Mouse (Mus musculus): ENCODE measurements at regions not wholly inside any gene's neighbourhood (a gene's known extent, or its start where the extent isn't known, plus 50 kb on each side); places are given as distances from the start of the nearest gene placed in this dataset.

DNA sequence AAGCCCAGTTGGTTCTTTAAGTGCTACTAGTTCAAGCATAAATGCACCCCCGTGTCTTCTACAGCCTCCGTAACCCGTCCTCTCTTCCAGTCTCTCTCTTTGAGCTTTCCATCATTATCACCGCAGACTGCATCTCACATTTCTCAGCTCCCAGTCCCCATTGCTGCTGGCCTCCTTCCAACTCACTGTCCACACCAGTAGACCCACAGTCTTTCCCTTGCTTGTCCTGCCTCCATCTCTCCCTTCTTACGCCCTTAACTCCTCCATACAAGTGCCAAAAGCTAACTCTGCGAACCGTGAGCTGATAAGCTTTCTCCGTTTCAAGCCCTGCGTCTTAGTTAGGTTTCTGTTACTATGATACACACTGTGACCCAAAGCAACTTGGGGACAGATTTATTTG is 141.0 kb upstream of the Frmd6 start:
- ChIA-PET CTCF (no interaction called here), POLR2A (interaction anchor here in 1 of 4 experiments (0.8 kb wide), 1 partner anchor 226 kb away, joined by 3 read pairs; no protein-coding TSS in a partner anchor)

DNA sequence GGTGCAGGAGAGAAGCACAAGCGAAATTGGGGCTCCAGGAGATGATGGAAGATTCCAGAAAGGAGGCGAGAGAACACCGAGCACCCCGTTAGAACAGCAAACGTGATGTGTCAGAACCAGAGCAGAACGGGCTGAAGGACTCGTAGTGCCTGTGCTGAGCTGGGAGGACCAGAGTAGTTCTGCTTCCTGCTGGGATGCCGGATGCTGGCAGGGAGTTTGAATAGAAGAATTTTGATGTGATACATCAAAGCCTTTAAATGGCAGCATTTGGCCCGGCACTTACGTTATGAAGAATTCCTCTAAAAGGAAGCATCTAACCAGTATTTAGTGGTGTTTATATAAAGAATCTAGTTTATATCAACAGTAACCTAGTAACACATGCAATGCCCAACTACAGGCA is 139.9 kb upstream of the Frmd6 start:
- ChIA-PET CTCF (interaction anchor here in 1 of 4 experiments (0.6 kb wide), 1 partner anchor 191 kb away, joined by 4 read pairs; no protein-coding TSS in a partner anchor), POLR2A (interaction anchor here in 1 of 4 experiments (0.6 to 1.2 kb wide), 2 partner anchors 140 to 256 kb away, joined by 3 to 4 read pairs; partner anchors contain the start of gene Frmd6)

DNA sequence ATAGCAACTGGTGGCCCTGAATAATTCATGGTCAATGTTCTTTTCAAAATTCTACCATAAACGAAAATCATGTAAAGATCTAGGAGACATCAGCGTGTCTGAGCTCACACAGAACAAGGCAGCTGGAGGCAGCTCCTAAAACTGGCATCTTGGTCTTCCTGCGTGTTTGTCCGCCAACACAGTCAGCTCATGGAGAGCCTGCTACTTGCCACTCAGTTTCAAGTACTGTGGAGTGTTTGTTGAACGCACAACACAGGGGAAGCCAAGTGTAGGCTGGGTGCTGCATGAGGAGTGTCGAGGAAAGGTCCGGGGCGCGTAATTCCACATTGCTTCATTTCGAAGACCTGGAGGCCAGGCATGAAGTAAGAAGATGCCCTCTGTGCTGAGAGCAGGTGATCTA is 139.0 kb upstream of the Frmd6 start:
- POLR2A ChIA-PET = interaction anchor here in 1 of 4 experiments (0.6 to 1.2 kb wide), 3 partner anchors 89 to 255 kb away, joined by 3 to 4 read pairs (median 3); partner anchors contain the start of gene Frmd6

DNA sequence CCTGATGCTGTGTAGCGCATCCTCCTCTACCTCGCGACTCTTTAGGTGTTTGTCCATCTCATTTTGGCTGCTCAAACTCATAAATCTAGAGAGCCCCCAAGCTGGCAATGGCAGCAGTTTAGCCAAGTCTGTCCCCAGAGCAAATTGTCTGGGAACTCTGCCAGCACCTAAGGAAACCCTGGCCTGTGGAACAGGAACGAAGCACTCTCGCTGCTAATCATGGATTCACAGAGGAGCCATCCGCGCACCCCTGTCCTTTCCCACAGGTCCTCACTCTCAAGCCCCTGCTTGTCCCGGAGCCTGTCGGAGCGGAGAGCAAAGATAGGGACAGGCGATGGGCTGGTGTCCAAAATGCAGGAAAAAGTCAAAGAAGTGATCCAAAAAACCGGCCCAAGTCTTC is 138.3 kb upstream of the Frmd6 start:
- CTCF ChIA-PET = no interaction called here
- POLR2A ChIA-PET = interaction anchor here in 1 of 4 experiments (0.8 to 1.2 kb wide), 2 partner anchors 88 to 139 kb away, joined by 3 to 4 read pairs; partner anchors contain the start of gene Frmd6

More for the DNA sequence above, 139.0 kb upstream of the Frmd6 start:
- CTCF ChIA-PET = interaction anchor here in 1 of 4 experiments (0.6 to 0.7 kb wide), 2 partner anchors 55 to 192 kb away, joined by 3 to 4 read pairs; no protein-coding TSS in a partner anchor

DNA sequence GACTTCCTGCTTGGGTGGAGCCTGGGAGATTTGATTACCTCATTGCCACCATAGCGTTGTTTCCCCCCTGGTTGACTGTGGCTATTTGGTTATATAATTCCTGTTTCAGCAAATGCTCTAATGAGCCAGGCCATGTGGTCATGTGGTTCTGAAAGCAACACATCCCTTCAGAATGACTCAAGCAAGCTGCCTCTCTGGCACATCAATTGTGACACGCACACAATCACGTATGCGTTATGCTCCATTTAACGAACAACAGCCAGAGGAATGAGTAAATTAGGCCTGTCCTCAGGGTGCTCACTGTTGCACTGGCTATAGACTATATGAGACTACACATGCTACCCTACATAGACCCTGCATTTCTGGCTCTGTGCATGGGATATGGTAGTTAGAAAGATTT is 130.2 kb upstream of the Frmd6 start:
- ChIA-PET CTCF (no interaction called here), POLR2A (no interaction called here)

DNA sequence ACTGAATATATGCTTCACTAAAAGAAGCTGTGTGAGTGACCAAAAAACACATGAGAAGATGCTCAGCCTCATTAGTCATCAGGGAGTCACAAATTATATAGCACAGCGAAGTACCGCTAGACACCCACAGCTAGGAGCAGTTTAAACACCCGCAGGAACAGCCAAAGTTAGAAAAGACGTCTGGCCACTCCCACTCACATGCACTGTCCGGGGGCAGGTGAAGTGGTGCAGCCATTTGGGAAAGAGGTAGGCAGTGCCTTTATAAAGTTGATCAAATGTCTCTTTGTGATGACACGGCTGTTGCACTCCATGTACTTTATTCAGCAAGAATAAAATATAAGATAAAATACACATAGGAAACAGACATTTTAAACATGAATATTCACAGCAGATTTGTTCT is 129.1 kb upstream of the Frmd6 start:
- POLR2A ChIA-PET = no interaction called here

DNA sequence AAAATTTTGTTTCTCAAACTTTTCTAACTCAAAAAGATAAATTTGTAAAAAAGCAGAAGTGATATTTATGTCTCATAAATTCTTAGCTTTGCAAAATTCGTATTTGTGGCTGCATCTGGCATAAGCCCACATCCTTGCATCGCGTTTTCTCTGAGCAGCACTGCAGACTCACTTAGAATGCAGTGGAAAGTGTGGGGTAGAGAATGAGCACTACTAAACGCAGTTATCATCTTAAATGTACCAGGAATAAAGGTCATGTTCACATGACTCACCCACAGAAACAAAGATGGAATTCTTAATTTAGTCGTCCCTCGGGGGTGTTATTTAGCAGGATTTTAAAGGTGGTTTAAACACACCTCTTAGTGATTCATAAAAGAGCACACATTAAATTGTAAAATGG is 126.8 kb upstream of the Frmd6 start:
- CTCF ChIA-PET = no interaction called here

More for the DNA sequence above, 129.1 kb upstream of the Frmd6 start:
- CTCF ChIA-PET = no interaction called here

DNA sequence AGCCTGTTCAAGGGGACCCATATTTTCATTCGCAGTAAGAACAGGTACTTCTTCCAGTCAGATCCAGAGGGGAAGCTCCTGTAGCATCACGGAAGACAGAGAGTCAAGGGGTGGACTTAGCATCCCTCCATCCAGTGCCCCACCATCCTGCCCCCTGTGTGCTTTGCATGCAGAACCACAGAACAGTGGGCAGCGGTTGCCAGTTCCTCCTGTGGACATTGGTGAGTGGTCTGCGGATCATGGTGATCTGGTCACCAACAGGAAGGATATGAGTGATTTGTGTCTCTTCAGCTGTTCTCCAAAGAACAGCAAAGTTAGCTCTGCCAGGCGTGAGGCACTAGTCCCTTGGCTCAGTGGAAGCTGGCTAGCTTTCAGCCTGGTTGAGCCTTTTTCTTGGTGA is 122.8 kb upstream of the Frmd6 start:
- POLR2A ChIA-PET = no interaction called here

More for the DNA sequence above, 126.8 kb upstream of the Frmd6 start:
- POLR2A ChIA-PET = no interaction called here

DNA sequence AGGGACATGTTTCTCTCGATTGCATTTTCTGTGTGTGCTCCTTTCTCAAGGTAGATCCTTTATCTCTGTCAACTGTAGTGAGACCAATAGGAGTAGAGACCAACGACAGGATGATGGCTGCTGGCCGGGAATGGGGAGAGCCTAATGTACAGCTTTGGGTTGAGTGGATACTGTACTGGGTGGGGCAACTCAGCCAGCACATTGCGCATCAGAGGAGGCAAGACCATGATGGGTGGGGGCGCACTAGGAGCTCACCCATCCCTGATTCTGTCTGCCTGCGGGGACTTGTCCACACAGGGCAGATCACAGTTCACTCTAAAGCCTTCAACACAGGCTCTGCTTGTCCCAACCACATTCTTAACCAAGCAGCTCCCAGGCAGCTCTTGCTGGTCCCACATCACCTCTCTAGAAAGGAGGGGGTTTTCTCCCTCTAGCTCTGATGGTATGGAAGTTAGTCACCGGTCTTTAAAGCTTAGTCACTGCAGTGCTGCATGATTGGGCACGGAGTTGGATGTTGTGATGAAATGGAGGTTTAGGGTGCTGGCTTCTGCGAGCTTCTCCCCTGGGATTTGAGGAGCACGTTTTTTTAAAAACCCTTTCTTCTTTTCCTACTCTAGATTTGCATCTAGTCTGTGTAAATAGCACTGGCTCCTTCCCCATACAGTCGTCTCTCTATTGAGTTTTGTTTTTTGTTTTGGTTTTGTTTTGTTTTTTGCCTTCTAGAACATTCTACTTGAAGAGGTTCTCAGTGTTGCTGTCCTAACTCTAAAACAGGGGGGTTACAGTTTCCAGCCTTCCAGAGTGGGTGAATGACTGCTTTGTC is 118.3 kb upstream of the Frmd6 start:
- ChIA-PET CTCF (interaction anchor here in 2 of 4 experiments (0.6 to 1.4 kb wide), 2 partner anchors 203 to 1615 kb away, joined by 3 to 4 read pairs; no protein-coding TSS in a partner anchor), POLR2A (interaction anchor here in 3 of 4 experiments (1.0 to 1.9 kb wide), 10 partner anchors 8 to 118 kb away, joined by 3 to 8 read pairs (median 4); partner anchors contain the start of gene Frmd6 (in 1 of the 3))

More for the DNA sequence above, 122.8 kb upstream of the Frmd6 start:
- CTCF ChIA-PET = no interaction called here

DNA sequence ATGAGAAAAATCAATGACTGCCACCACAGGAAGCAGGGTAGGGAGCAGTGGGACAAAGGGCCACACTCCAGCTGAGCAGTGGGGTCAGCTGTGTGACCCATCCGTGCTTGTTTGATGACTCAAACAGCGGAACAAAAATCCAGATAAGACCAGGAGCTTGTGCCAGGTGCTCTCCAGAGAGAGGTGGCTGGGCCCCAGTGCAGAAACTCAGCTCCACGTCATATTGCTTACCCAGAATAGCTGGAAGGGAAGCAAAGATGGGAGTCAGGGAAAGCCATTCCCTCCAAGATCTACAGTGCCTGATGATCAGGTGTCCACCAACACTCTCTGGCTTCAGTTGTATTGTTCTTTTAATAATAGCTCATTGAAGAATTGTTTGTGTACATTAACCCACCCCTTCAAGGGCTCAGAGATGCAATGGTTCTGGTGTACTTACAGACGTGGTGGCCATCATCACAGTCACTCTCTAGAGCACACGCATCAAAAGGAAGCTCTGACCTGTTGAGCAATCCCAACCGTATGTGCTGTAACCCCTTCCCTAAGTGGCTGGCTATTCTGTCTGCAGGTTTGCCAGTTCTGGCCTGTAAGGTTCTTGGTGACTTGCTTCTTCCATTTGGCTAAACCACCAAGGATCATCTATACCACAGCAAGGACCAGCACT is 117.6 kb upstream of the Frmd6 start:
- ChIA-PET POLR2A (interaction anchor here in 3 of 4 experiments (1.0 to 1.9 kb wide), 11 partner anchors 8 to 117 kb away, joined by 3 to 8 read pairs (median 5); partner anchors contain the start of gene Frmd6 (in 2 of the 3)), CTCF (interaction anchor here in 3 of 4 experiments (0.6 to 1.4 kb wide), 4 partner anchors 202 to 1616 kb away, joined by 3 to 4 read pairs (median 3); no protein-coding TSS in a partner anchor)

DNA sequence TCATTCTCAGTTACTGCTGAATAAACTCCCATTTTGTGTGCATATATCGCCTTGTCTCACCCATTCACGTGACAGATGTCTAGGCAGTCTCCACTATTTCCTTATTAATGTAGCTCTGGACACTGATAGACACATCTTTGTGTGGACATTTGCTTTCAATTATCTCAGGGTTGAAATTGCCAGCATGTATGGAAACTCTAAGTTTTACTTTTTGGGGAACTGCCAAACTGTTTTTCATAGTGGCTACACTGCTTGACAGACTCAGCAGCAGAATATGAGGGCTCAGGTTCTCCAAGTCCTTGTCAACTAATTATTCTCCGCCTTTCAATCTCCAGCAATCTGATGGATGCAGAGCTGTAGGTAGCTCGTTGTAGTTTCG is 117.0 kb upstream of the Frmd6 start:
- ChIA-PET POLR2A (interaction anchor here in 2 of 4 experiments (1.1 to 1.9 kb wide), 7 partner anchors 8 to 117 kb away, joined by 3 to 8 read pairs (median 5); partner anchors contain the start of gene Frmd6 (in 2 of the 2)), CTCF (interaction anchor here in 2 of 4 experiments (0.6 kb wide), 2 partner anchors 289 to 417 kb away, joined by 3 read pairs; no protein-coding TSS in a partner anchor)

DNA sequence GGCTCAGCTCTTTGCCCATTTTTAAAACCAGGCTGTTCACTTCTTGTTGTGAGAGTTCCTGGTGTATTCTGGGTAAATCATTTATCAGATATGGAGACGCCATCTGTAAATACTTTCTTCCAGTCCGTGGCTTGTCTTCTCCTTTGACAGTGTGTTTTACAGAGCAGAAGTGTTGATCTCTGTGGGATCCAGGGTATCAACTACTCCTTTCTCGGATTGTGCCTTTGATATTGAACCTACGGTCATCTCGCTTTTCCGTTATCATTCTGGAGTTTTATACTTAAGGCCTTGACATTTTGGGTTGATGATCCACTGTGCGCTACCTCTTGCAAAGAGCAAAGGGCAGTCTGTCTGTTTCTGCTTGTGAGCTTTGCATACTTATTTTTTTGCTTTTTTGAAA is 115.0 kb upstream of the Frmd6 start:
- POLR2A ChIA-PET = interaction anchor here in 1 of 4 experiments (0.8 kb wide), 1 partner anchor 196 kb away, joined by 3 read pairs; no protein-coding TSS in a partner anchor
- CTCF ChIA-PET = no interaction called here

DNA sequence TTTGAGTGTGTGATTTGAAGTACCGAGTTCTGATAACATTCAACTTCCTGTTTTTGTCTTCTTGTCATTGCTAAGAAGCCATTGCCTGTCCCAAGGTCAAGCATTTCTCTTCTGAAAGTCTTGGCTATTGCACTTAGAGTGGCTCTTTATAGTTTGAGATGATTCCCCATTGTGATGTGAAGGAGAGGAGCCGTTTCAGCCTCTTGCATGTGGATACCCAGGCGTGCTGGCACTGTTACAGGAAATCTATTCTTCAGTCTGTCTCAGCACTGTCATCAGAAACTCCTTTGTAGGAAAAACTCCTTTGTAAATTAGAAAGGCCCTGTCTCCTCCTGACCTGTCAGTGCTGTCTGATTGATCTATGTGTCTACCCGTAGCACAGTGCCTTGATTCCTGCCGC is 114.3 kb upstream of the Frmd6 start:
- ChIA-PET CTCF (no interaction called here), POLR2A (interaction anchor here in 3 of 4 experiments (0.9 to 5.4 kb wide), 5 partner anchors 21 to 115 kb away, joined by 4 to 29 read pairs (median 10); partner anchors contain the start of gene Frmd6 (in 2 of the 3))

DNA sequence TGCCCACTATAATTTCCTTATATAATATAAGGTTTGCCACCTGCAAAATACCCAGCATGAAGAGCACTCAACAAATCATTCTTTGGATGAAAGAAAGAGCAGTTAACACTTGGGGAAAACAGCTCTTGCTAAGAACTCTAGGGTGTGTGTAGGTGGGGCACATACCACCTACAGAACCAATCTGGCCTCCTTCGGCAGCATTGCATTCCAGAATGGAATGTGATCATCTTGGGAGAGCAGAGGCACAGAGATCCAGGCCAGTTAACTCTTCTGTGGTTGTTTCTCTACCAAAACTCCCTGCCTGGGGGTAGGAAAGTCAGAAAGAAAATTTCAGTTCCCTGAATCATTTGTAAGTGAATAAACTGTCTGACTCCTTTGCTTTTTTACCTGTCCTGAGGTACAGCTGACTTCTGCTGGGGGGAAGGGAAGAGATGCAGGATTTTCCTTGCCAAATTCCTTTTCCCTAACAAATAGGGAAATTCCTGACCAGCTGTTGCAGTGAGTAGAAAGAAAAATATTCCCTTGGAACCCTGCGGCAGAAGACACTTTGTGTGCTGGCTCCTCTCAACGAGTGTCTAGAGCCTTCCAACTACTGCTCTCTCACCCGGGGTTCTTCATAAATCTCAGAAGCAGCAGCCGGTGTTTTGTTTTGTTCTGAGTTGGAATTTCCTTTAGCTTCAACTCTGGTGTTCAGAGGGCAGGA is 112.8 kb upstream of the Frmd6 start:
- CTCF ChIA-PET = no interaction called here
- POLR2A ChIA-PET = interaction anchor here (0.6 to 5.4 kb wide), 28 partner anchors 8 to 1141 kb away, joined by 3 to 29 read pairs (median 4); partner anchors contain the start of genes Frmd6 (in 3 of the 4) and Arid4a (in 1 of the 4)

DNA sequence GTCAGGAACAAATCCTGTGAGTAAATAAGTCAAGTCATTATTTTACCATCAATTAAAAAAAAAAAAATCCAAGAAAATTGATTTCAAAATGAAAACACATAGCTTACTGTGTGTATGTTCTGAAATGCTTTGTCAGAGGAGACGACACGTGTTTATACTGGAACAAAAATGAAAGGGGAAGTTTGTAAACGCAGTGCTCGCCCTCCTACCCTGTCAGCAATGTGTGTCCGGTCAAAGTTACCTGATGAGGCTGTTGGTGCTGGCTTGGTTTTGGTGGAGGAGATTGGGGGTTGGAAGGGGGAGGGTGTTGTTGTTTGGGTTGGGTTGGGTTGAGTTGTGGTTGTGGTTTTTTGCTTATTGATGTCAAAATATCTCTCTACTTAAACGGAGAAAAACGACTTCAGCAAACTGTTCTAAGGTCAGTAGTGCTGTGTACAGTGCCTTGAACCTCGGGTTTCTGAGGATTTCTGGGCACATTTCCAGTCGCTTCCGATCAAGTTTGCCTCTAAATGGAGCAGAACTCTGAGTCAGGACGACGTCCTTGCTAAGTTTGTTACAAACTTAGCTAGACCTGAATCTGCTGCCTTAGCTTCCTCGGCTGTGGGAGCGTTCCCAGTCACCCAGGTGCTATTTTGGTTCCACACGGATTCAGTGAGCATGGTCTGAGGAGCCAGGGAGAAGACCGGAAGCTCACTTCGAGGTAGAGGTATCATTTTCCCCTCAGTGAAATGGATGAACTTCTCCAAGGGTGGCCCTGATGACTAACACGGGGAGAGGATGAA is 111.6 kb upstream of the Frmd6 start:
- POLR2A ChIA-PET = interaction anchor here in 3 of 4 experiments (0.5 to 5.4 kb wide), 15 partner anchors 9 to 302 kb away, joined by 3 to 29 read pairs (median 5); partner anchors contain the start of genes Frmd6 (in 2 of the 3) and Arid4a (in 1 of the 3)
- CTCF ChIA-PET = interaction anchor here in 1 of 4 experiments (0.6 kb wide), 1 partner anchor 163 kb away, joined by 5 read pairs; no protein-coding TSS in a partner anchor

DNA sequence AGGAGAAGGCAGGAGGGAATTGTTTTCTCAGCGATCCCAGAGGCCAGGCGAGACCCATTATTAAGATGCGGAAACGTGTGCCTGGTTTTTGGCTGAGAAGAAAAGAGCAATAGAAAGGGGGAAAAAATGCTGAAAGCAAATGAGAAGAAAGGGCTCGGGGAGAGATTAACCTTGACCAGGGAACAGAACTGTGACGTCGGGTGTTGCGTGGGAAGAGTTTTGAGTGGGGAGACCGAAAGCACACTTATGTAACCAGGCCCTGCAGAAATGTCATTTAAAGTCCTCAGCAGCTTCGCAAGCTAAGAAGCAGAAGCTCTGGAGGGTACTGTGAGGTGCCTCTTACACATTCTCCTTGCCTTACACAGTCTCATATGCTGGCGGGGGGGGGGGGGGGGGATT is 111.0 kb upstream of the Frmd6 start:
- POLR2A ChIA-PET = interaction anchor here in 2 of 4 experiments (0.9 to 5.4 kb wide), 9 partner anchors 10 to 182 kb away, joined by 3 to 29 read pairs (median 6); partner anchors contain the start of gene Frmd6 (in 2 of the 2)
- CTCF ChIA-PET = interaction anchor here in 1 of 4 experiments (0.6 kb wide), 1 partner anchor 163 kb away, joined by 5 read pairs; no protein-coding TSS in a partner anchor

DNA sequence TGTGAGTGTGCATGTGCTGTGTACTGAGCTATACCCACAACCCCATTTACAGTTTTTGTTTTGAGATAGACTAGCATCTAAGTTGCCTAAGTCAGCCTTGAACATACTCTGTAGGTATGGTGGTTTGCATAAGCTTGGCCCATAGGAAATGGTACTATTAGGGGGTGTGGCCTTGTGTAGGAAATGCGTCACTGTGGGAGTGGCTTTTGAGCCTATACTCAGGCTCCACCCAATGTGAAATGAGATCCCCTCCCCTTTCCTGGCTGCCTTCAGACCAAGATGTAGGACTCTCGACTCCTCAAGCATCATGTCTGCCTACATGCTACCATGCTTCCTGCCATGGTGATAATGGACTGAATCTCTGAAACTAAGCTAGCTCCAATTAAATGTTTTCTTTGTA is 109.5 kb upstream of the Frmd6 start:
- CTCF ChIA-PET = no interaction called here
- POLR2A ChIA-PET = interaction anchor here in 2 of 4 experiments (0.7 to 5.4 kb wide), 5 partner anchors 9 to 195 kb away, joined by 3 to 29 read pairs (median 6); partner anchors contain the start of gene Frmd6 (in 1 of the 2)
